In genomic region chr14:12139643-12140481, GRCm38 (mm10) we compare ENCODE assay signal across 8 mouse cellular contexts.
A peak's percentile ranks its signal among the peaks of the same experiment; 100 is the strongest.
DNase-seq lines count a peak whose midpoint lies in the region; ATAC-seq and TF ChIP-seq lines count a peak whose summit lies in the region.

No protein-coding gene starts in this region.

- no peak overlapping the region for H3K9ac ChIP-seq in heart, embryonic 12.5 days
- no peak overlapping the region for H3K9ac ChIP-seq in kidney, embryonic 15.5 days
- no peak overlapping the region for H3K9ac ChIP-seq in limb, embryonic 14.5 days (ENCODE audit: low read depth, low read length, severe bottlenecking)
- H3K9ac ChIP-seq in neural tube, embryonic 15.5 days (replicated peaks), result 0 out of 2 replicates have a peak overlapping the region, but pooled peaks have one; percentile 17

- peak; percentile 6 for DNase-seq in ovary, postnatal 36 days (ENCODE audit: low spot score)
- no peak for DNase-seq in ovary, postnatal 10 days (ENCODE audit: low spot score)
- DNase-seq in limb, embryonic 14.5 days (ENCODE audit: low spot score), result peak; percentile 93
- no peak for DNase-seq in natural killer cell, adult 2 months (ENCODE audit: low spot score in 2 of 2)

- peaks cover 6% of the 10 kb centered on the region; the same call in 1 of the 2 replicates for H3K4me1 ChIP-seq in heart, embryonic 12.5 days (replicated peaks)
- 0 out of 2 replicates have a peak, but pooled peaks cover 3% of the 10 kb centered on the region for H3K4me1 ChIP-seq in kidney, embryonic 15.5 days
- 0 out of 2 replicates have a peak, but pooled peaks cover 3% of the 10 kb centered on the region for H3K4me1 ChIP-seq in limb, embryonic 14.5 days (ENCODE audit: control insufficient read depth, insufficient read depth, low read length)
- peaks cover 11% of the 10 kb centered on the region for H3K4me1 ChIP-seq in neural tube, embryonic 15.5 days

- peak overlapping the region; percentile 40; the same call in 1 of the 2 replicates for H3K4me2 ChIP-seq in heart, embryonic 12.5 days
- peak overlapping the region; percentile 15; the same call in 1 of the 2 replicates for H3K4me2 ChIP-seq in kidney, embryonic 15.5 days
- H3K4me2 ChIP-seq in limb, embryonic 14.5 days (replicated peaks; ENCODE audit: low read depth, low read length, severe bottlenecking), result 0 out of 2 replicates have a peak overlapping the region, but pooled peaks have one; percentile 16
- H3K4me2 ChIP-seq in neural tube, embryonic 15.5 days, result peak overlapping the region; percentile 54

- no peak overlapping the region for H3K4me3 ChIP-seq in heart, embryonic 12.5 days
- H3K4me3 ChIP-seq in kidney, embryonic 15.5 days (replicated peaks), result no peak overlapping the region
- no peak overlapping the region for H3K4me3 ChIP-seq in limb, embryonic 14.5 days (replicated peaks; ENCODE audit: low read length)
- H3K4me3 ChIP-seq in neural tube, embryonic 15.5 days (replicated peaks), result peak overlapping the region; percentile 21; the same call in 1 of the 2 replicates

- peak; percentile 83 for ATAC-seq in common myeloid progenitor, adult 5-6 weeks (replicated peaks; ENCODE audit: low read depth, poor library complexity, severe bottlenecking)
- no peak for ATAC-seq in heart, embryonic 12.5 days (ENCODE audit: insufficient number of reproducible peaks, low FRiP score)
- ATAC-seq in kidney, embryonic 15.5 days (replicated peaks; ENCODE audit: low FRiP score), result peak; percentile 52; the same call in 1 of the 2 replicates
- peak; percentile 69 for ATAC-seq in limb, embryonic 14.5 days (ENCODE audit: low FRiP score, low read depth)
- ATAC-seq in neural tube, embryonic 15.5 days (ENCODE audit: low FRiP score), result peak; percentile 79

- 46% methylated on average over 18 of the region's 18 CpGs for WGBS in heart, embryonic 12.5 days
- 38% methylated on average over 18 of the region's 18 CpGs for WGBS in kidney, embryonic 15.5 days
- 35% methylated on average over 18 of the region's 18 CpGs for WGBS in limb, embryonic 14.5 days
- 38% methylated on average over 18 of the region's 18 CpGs for WGBS in neural tube, embryonic 15.5 days

- H3K9me3 ChIP-seq in heart, embryonic 12.5 days (replicated peaks), result no peaks in the 10 kb centered on the region
- H3K9me3 ChIP-seq in kidney, embryonic 15.5 days (replicated peaks), result no peaks in the 10 kb centered on the region
- no peaks in the 10 kb centered on the region for H3K9me3 ChIP-seq in limb, embryonic 14.5 days (ENCODE audit: control insufficient read depth, low read length)
- no peaks in the 10 kb centered on the region for H3K9me3 ChIP-seq in neural tube, embryonic 15.5 days (replicated peaks)

- TF ChIP-seq POLR2A in limb, embryonic 14.5 days (IDR thresholded peaks at IDR 0.05; ENCODE audit: borderline replicate concordance, extremely low read depth, insufficient read depth, insufficient read length), result no peak

- H3K36me3 ChIP-seq in heart, embryonic 12.5 days, result 0 out of 2 replicates have a peak, but pooled peaks cover 6% of the 10 kb centered on the region
- peaks cover 23% of the 10 kb centered on the region for H3K36me3 ChIP-seq in kidney, embryonic 15.5 days
- H3K36me3 ChIP-seq in limb, embryonic 14.5 days (ENCODE audit: control insufficient read depth, insufficient read depth, low read length), result no peaks in the 10 kb centered on the region
- no peaks in the 10 kb centered on the region for H3K36me3 ChIP-seq in neural tube, embryonic 15.5 days

- H3K27me3 ChIP-seq in heart, embryonic 12.5 days (replicated peaks), result no peaks in the 10 kb centered on the region
- no peaks in the 10 kb centered on the region for H3K27me3 ChIP-seq in kidney, embryonic 15.5 days
- H3K27me3 ChIP-seq in limb, embryonic 14.5 days (ENCODE audit: control insufficient read depth, insufficient read depth, low read length), result no peaks in the 10 kb centered on the region
- 0 out of 2 replicates have a peak, but pooled peaks cover 3% of the 10 kb centered on the region for H3K27me3 ChIP-seq in neural tube, embryonic 15.5 days (replicated peaks)

- no peak overlapping the region for H3K27ac ChIP-seq in heart, embryonic 12.5 days (ENCODE audit: poor library complexity, severe bottlenecking)
- no peak overlapping the region for H3K27ac ChIP-seq in kidney, embryonic 15.5 days
- H3K27ac ChIP-seq in limb, embryonic 14.5 days (replicated peaks; ENCODE audit: low read depth, low read length), result no peak overlapping the region
- H3K27ac ChIP-seq in neural tube, embryonic 15.5 days (replicated peaks), result 0 out of 2 replicates have a peak overlapping the region, but pooled peaks have one; percentile 3

Comparison
In these comparisons a context has a peak if more than half of its experiments do, and no peak if none do; other contexts are left out.
1. DNase-seq: peak in ovary, postnatal 36 days (single experiment) and limb, embryonic 14.5 days (single experiment); none in ovary, postnatal 10 days (single experiment) and natural killer cell, adult 2 months (0 of 2).
2. Peak in every context shown above with its lines, with median percentiles within 50 percentile points of each other: H3K4me2 ChIP-seq.